Mouse (Mus musculus): ENCODE measurements around the gene Tent4b. TPM values are rescaled to one million over a fixed set of nuclear protein-coding genes. Genes with fewer than 3 reads are reported as not detected.
A peak's percentile ranks its signal among the peaks of the same experiment; 100 is the strongest.

Tent4b gene
- polyA plus RNA-seq, 1 experiment, result 20.5 TPM

- Histone ChIP-seq H3K4me1 (ENCODE audit: control insufficient read depth, insufficient read depth, insufficient read length, low read length) (no peaks in the 10 kb centered on the region), H3K36me3 (ENCODE audit: control insufficient read depth, insufficient read depth, low read length) (no peaks in the 10 kb centered on the region), H3K27me3 (ENCODE audit: control insufficient read depth, insufficient read depth, low read length) (no peaks in the 10 kb centered on the region), H3K27ac (ENCODE audit: insufficient read depth, low read depth, low read length) (no peak overlapping the region), H3K4me3 (ENCODE audit: low read depth, low read length) (no peak overlapping the region)
- WGBS, result 80% methylated on average over 1 of the region's 1 CpGs
- no peak for TF ChIP-seq POLR2A (IDR thresholded peaks at IDR 0.05; ENCODE audit: low read depth, low read length)
- TF ChIP-seq CTCF (IDR thresholded peaks at IDR 0.05; ENCODE audit: extremely low read depth, insufficient read length, insufficient replicate concordance, low read depth, low read length), result no peak
Observed at GRCm38 (mm10) chr8:88184914-88185313, 14.1 kb upstream of the Tent4b start.

GRCm38 (mm10) chr8:88185716-88186115, 13.3 kb upstream of the Tent4b start:
- Histone ChIP-seq H3K4me3 (ENCODE audit: low read depth, low read length) (no peak overlapping the region), H3K27ac (ENCODE audit: insufficient read depth, low read depth, low read length) (no peak overlapping the region), H3K27me3 (ENCODE audit: control insufficient read depth, insufficient read depth, low read length) (no peaks in the 10 kb centered on the region), H3K36me3 (ENCODE audit: control insufficient read depth, insufficient read depth, low read length) (no peaks in the 10 kb centered on the region), H3K4me1 (ENCODE audit: control insufficient read depth, insufficient read depth, insufficient read length, low read length) (no peaks in the 10 kb centered on the region)
- TF ChIP-seq POLR2A (IDR thresholded peaks at IDR 0.05; ENCODE audit: low read depth, low read length) (no peak), CTCF (IDR thresholded peaks at IDR 0.05; ENCODE audit: extremely low read depth, insufficient read length, insufficient replicate concordance, low read depth, low read length) (no peak)
- WGBS, result 89% methylated on average over 6 of the region's 6 CpGs

- no peak overlapping the region for H3K27ac ChIP-seq (ENCODE audit: insufficient read depth, low read depth, low read length)
- TF ChIP-seq POLR2A (IDR thresholded peaks at IDR 0.05; ENCODE audit: low read depth, low read length) (no peak), CTCF (IDR thresholded peaks at IDR 0.05; ENCODE audit: extremely low read depth, insufficient read length, insufficient replicate concordance, low read depth, low read length) (no peak)
- H3K4me3 ChIP-seq (ENCODE audit: low read depth, low read length), result no peak overlapping the region
- H3K36me3 ChIP-seq (ENCODE audit: control insufficient read depth, insufficient read depth, low read length), result no peaks in the 10 kb centered on the region; the same call in 1 of the 2 replicates
- 35% methylated on average over 3 of the region's 3 CpGs for WGBS
- no peaks in the 10 kb centered on the region for H3K27me3 ChIP-seq (ENCODE audit: control insufficient read depth, insufficient read depth, low read length)
- peaks cover 9% of the 10 kb centered on the region; the same call in 1 of the 2 replicates for H3K4me1 ChIP-seq (ENCODE audit: control insufficient read depth, insufficient read depth, insufficient read length, low read length)
Observed at GRCm38 (mm10) chr8:88197328-88197727, 1.7 kb upstream of the Tent4b start.

GRCm38 (mm10) chr8:88198551-88198944, 465 bp upstream of the Tent4b start:
- H3K4me1 ChIP-seq (ENCODE audit: control insufficient read depth, insufficient read depth, insufficient read length, low read length), result peaks cover 9% of the 10 kb centered on the region; the same call in 1 of the 2 replicates
- whole genome bisulfite sequencing, result under 1% methylated on average over 10 of the region's 10 CpGs
- H3K4me3 ChIP-seq (ENCODE audit: low read depth, low read length), result peak overlapping the region; percentile 96
- H3K36me3 ChIP-seq (ENCODE audit: control insufficient read depth, insufficient read depth, low read length), result no peaks in the 10 kb centered on the region; the same call in 1 of the 2 replicates
- no peaks in the 10 kb centered on the region for H3K27me3 ChIP-seq (ENCODE audit: control insufficient read depth, insufficient read depth, low read length)
- TF ChIP-seq POLR2A (IDR thresholded peaks at IDR 0.05; ENCODE audit: low read depth, low read length) (no peak), CTCF (IDR thresholded peaks at IDR 0.05; ENCODE audit: extremely low read depth, insufficient read length, insufficient replicate concordance, low read depth, low read length) (no peak)
- H3K27ac ChIP-seq (ENCODE audit: insufficient read depth, low read depth, low read length), result peak overlapping the region; percentile 71

GRCm38 (mm10) chr8:88199700-88200601, 938 bp downstream of the Tent4b start:
- TF ChIP-seq CTCF (IDR thresholded peaks at IDR 0.05; ENCODE audit: extremely low read depth, insufficient read length, insufficient replicate concordance, low read depth, low read length) (no peak), POLR2A (IDR thresholded peaks at IDR 0.05; ENCODE audit: low read depth, low read length) (no peak; the same call in 1 of the 2 replicates)
- H3K4me1 ChIP-seq (ENCODE audit: control insufficient read depth, insufficient read depth, insufficient read length, low read length), result peaks cover 9% of the 10 kb centered on the region; the same call in 1 of the 2 replicates
- no peaks in the 10 kb centered on the region for H3K27me3 ChIP-seq (ENCODE audit: control insufficient read depth, insufficient read depth, low read length)
- peak overlapping the region; percentile 87 for H3K4me3 ChIP-seq (ENCODE audit: low read depth, low read length)
- WGBS, result 1% methylated on average over 114 of the region's 117 CpGs
- peaks cover 3% of the 10 kb centered on the region; the same call in 1 of the 2 replicates for H3K36me3 ChIP-seq (ENCODE audit: control insufficient read depth, insufficient read depth, low read length)
- H3K27ac ChIP-seq (ENCODE audit: insufficient read depth, low read depth, low read length), result peak overlapping the region; percentile 58

- TF ChIP-seq POLR2A (IDR thresholded peaks at IDR 0.05; ENCODE audit: low read depth, low read length) (no peak), CTCF (IDR thresholded peaks at IDR 0.05; ENCODE audit: extremely low read depth, insufficient read length, insufficient replicate concordance, low read depth, low read length) (no peak)
- peaks cover 7% of the 10 kb centered on the region for H3K36me3 ChIP-seq (ENCODE audit: control insufficient read depth, insufficient read depth, low read length)
- 8% methylated on average over 10 of the region's 10 CpGs for WGBS
- peaks cover 9% of the 10 kb centered on the region; the same call in 1 of the 2 replicates for H3K4me1 ChIP-seq (ENCODE audit: control insufficient read depth, insufficient read depth, insufficient read length, low read length)
- no peaks in the 10 kb centered on the region for H3K27me3 ChIP-seq (ENCODE audit: control insufficient read depth, insufficient read depth, low read length)
- peak overlapping the region; percentile 87 for H3K4me3 ChIP-seq (ENCODE audit: low read depth, low read length)
- no peak overlapping the region; the same call in 1 of the 2 replicates for H3K27ac ChIP-seq (ENCODE audit: insufficient read depth, low read depth, low read length)
Observed at GRCm38 (mm10) chr8:88200724-88201495, 1.9 kb downstream of the Tent4b start.

All from small intestine, adult 2 months (tissue).